Mouse (Mus musculus) frontal cortex, postnatal 10 days (tissue): ENCODE measurements at regions not wholly inside any gene's neighbourhood (a gene's known extent, or its start where the extent isn't known, plus 50 kb on each side); places are given as distances from the start of the nearest gene placed in this dataset.
"Not testable (repeated sequence)": the region's sequence is repeated elsewhere in the genome, so short reads cannot be mapped to it uniquely, and the experiment has no call there.

ENCODE experiments used
- DNase-seq, 2 experiments: peaks; one replicate each; pipeline ENCODE4 v3.0.0; 2022; ENCODE audit warnings: low spot score in 2 of 2, mixed read lengths in 1 of 2

DNA sequence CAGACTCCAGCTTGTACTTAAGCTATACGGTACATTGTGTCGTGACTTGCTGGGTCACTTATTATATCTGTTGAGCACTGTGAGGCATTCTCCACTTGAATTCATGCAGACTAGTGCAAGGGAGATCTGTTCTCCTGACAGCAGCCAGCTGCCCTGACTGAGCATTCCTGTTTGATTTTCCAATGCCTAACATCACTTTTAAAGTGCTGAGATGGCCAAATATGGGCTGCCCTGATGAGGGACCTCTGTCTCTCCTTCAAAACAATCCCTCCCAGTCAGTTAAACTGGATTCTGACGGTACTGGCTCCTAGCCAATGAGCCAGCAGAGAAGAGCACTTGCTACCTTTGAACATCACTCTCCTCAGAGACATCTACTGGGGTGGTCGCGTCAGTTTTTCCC lies 57.6 kb upstream of the Lekr1 start:
- DNase-seq = no peak

DNA sequence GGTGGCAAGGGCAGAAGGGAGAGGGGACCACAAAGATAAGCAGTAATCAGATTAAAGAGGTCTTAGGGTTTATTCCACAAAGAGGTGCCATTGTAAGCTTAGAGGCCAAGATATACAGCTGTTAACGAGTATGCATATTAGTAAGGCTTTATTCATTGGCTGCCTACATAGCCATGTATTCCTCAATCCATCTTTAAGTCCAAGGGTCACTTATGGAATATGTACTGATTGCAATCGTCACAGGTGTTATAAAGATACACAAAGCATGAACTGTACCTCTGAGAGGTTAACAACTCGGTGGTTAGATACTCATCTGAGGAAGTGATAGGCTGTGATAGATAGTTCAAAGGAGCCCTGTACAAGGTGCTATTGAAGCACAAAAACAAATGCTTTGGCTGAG lies 54.3 kb upstream of the Lekr1 start:
- no peak for DNase-seq

DNA sequence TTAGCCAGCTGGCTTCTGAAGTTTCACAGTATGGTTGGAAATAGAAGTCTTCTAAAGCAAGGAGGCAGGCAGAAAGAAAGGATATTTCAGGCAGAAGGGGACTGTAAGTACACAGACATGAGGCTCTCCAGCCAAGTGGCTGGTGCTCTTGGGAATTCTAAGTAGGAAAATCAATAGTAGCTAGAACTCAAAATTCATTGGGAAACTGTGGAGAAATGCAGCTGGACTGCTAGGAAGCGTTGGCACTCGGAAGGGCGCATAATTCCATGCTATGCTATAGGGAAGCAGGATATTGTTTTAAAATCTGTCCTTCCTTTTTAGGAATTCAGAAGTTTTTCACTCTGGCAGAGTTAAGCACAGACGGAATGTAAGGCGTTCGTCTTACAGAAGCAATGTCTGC lies 53.6 kb upstream of the Lekr1 start:
- peak in 1 of 2 experiments; percentile 11 for DNase-seq

DNA sequence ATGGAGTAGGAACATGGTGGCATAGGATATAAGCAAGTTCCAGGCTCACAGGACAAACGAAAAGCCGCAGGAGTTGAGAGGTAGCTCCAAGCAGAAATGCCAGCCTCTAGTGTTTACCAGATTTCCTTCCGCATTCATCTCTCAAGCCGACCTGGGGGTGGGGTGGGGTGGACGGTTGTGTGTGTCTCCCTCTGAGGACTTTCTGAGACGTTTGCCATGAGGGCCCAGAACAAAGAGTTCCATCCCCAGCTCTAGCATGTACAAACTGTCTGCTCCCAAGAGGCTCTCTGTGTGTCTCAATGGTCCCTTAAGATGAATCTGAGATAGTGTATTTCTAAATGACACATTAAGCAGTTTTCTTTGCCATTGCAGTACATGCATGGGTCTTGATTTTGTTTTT lies 53.1 kb upstream of the Lekr1 start:
- no peak for DNase-seq

DNA sequence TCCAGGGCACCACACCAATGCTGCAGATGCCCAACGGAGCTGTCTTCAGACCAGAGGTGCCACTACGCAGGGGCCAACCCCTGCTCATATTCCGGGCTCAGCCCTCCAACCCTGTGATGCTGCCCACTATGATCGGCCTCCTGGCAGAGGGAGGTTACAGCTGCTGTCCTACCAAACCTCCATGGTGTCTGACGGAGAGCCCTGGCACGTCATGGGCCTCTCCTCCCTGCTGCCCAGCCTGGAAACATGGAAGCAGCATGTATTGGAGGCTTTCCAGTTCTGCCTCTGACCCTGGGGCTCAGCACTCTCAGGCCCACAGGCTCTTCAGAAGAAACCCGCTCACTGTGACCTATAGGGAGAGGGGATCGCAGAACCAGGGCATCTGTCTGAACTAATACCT lies 51.1 kb upstream of the Lekr1 start:
- not testable (repeated sequence) for DNase-seq
